In genomic region chr10:90666746-90667145, GRCm38 (mm10) we compare ENCODE assay signal across 11 mouse cellular contexts.
DNase-seq lines count a peak whose midpoint lies in the region; ATAC-seq lines count a peak whose summit lies in the region.
"Had no signal": no experiment of that assay in that cellular context is flagged by ENCODE, and none has a peak within 500 bp of the region (broad histone marks: within the 10 kb centered on the region; RNA-seq: fewer than 3 reads in every experiment).

No protein-coding gene starts in this region.

- H3K4me2 ChIP-seq in kidney, embryonic 14.5 days (replicated peaks; ENCODE audit: low read depth, low read length) = no peak overlapping the region
- H3K4me2 ChIP-seq: embryonic facial prominence, embryonic 15.5 days had no signal

- no peak overlapping the region for H3K4me3 ChIP-seq in kidney, embryonic 14.5 days (ENCODE audit: low read length)
- H3K4me3 ChIP-seq: embryonic facial prominence, embryonic 15.5 days had no signal

- ATAC-seq in kidney, embryonic 14.5 days (ENCODE audit: low FRiP score, low TSS enrichment) = no peak
- ATAC-seq: midbrain, embryonic 16.5 days had no signal

- WGBS in kidney, embryonic 14.5 days = 89% methylated on average over 2 of the region's 2 CpGs

- H3K9ac ChIP-seq in kidney, embryonic 14.5 days (ENCODE audit: low read depth, low read length) = no peak overlapping the region
- H3K9ac ChIP-seq: embryonic facial prominence, embryonic 15.5 days had no signal

- intact Hi-C loops in heart, postnatal 25 days (cut with DNase I) = loop anchor here (10.0 kb wide), 1 partner anchor 132 kb away; no protein-coding TSS in a partner anchor

- H3K27me3 ChIP-seq in kidney, embryonic 14.5 days (ENCODE audit: control insufficient read depth, insufficient read depth, low read length) = no peaks in the 10 kb centered on the region
- H3K27me3 ChIP-seq: embryonic facial prominence, embryonic 15.5 days had no signal

- peak; percentile 34 for DNase-seq in kidney, adult 9 months
- DNase-seq in kidney, adult 11 months = no peak
- peak; percentile 64 for DNase-seq in adrenal gland, postnatal 25 days
- peak; percentile 96 to 99 for DNase-seq in cerebellum, postnatal 14 days
- DNase-seq in heart, postnatal 25 days (ENCODE audit: low spot score) = peak; percentile 47
- DNase-seq in urinary bladder, postnatal 25 days (ENCODE audit: low spot score) = no peak
- DNase-seq in embryo, embryonic 10 days (ENCODE audit: low spot score) = no peak
- DNase-seq: lung, adult 18-20 months had no signal

- no peaks in the 10 kb centered on the region for H3K4me1 ChIP-seq in kidney, embryonic 14.5 days (ENCODE audit: control insufficient read depth, insufficient read depth, low read length)
- H3K4me1 ChIP-seq: embryonic facial prominence, embryonic 15.5 days had no signal

- H3K9me3 ChIP-seq in kidney, embryonic 14.5 days (ENCODE audit: control insufficient read depth, low read length) = no peaks in the 10 kb centered on the region
- H3K9me3 ChIP-seq: embryonic facial prominence, embryonic 15.5 days had no signal

- no peaks in the 10 kb centered on the region for H3K36me3 ChIP-seq in kidney, embryonic 14.5 days (ENCODE audit: control insufficient read depth, insufficient read depth, low read length)
- H3K36me3 ChIP-seq: embryonic facial prominence, embryonic 15.5 days had no signal

- H3K27ac ChIP-seq in kidney, embryonic 14.5 days (ENCODE audit: low read depth, low read length) = no peak overlapping the region
- H3K27ac ChIP-seq: embryonic facial prominence, embryonic 15.5 days had no signal

Comparison
In these comparisons a context has a peak if more than half of its experiments do, and no peak if none do; other contexts are left out.
1. DNase-seq: peak in kidney, adult 9 months (single experiment), adrenal gland, postnatal 25 days (single experiment), cerebellum, postnatal 14 days (2 of 2) and heart, postnatal 25 days (single experiment); none in kidney, adult 11 months (single experiment), urinary bladder, postnatal 25 days (single experiment) and embryo, embryonic 10 days (single experiment).